Mouse (Mus musculus) heart, postnatal 0 days (tissue): ENCODE data around the gene Gys1.

Experiments
- CTCF ChIP-seq: IDR thresholded peaks from 2 replicates; pipeline ENCODE4 v1.5.1; 2016; ENCODE audit warnings: antibody characterized with exemption, control low read depth, low read depth
- EP300 ChIP-seq: IDR thresholded peaks from 2 replicates; pipeline ENCODE4 v1.6.1; 2016; ENCODE audit warnings: antibody characterized with exemption, low read depth

- TF ChIP-seq CTCF = no peak
- TF ChIP-seq EP300 = no peak
These were observed 25.7 kb upstream of the Gys1 start for GRCm38 (mm10) chr7:45408949-45409348.
